Mouse (Mus musculus) C2C12 (cell line): ENCODE results near the gene Dgat2l6. TPM values are rescaled to one million over a fixed set of nuclear protein-coding genes. Genes with fewer than 3 reads are reported as not detected.
A peak's percentile ranks its signal among the peaks of the same experiment; 100 is the strongest.

Source experiments
- H3K27me3 ChIP-seq: one replicate; pipeline ENCODE4 v1.6.1; 2011; ENCODE audit not compliant: control insufficient read depth, insufficient read depth, insufficient read length
- H3K36me3 ChIP-seq: one replicate; pipeline ENCODE4 v1.6.1; 2011; ENCODE audit not compliant: control insufficient read depth, insufficient read depth
- H3K4me3 ChIP-seq: one replicate; pipeline ENCODE4 v1.5.1; 2011; ENCODE audit warnings: mild to moderate bottlenecking, control low read depth; ENCODE audit not compliant: poor library complexity, insufficient read depth, severe bottlenecking
- H3K79me2 ChIP-seq: one replicate; pipeline ENCODE4 v1.6.1; 2011; ENCODE audit not compliant: control insufficient read depth, insufficient read depth
- H3K79me3 ChIP-seq: one replicate; pipeline ENCODE4 v1.6.1; 2011; ENCODE audit warnings: low read depth, control low read depth
- H3ac ChIP-seq: one replicate; pipeline ENCODE3; 2011; ENCODE audit warnings: low read depth; ENCODE audit not compliant: control insufficient read depth, insufficient read length
- CEBPB ChIP-seq: IDR thresholded peaks from one replicate; pipeline ENCODE4 v1.6.1; 2011; ENCODE audit warnings: low read depth, mild to moderate bottlenecking, control low read depth, moderate library complexity
- CTCF ChIP-seq: IDR thresholded peaks from one replicate; pipeline ENCODE4 v1.5.1; 2011; ENCODE audit not compliant: control insufficient read depth, insufficient read depth, insufficient read length
- FOSL1 ChIP-seq: IDR thresholded peaks from one replicate; pipeline ENCODE4 v1.8.0; 2011; ENCODE audit warnings: mild to moderate bottlenecking, low read length; ENCODE audit not compliant: poor library complexity, insufficient read depth, severe bottlenecking
- MAX ChIP-seq: IDR thresholded peaks from one replicate; pipeline ENCODE4 v1.6.1; 2011; ENCODE audit warnings: mild to moderate bottlenecking, control low read depth
- MYOD1 ChIP-seq: IDR thresholded peaks from one replicate; pipeline ENCODE4 v1.6.1; 2011; ENCODE audit warnings: low read depth; ENCODE audit not compliant: control insufficient read depth, insufficient read length
- MYOG ChIP-seq: IDR thresholded peaks from one replicate; pipeline ENCODE4 v1.6.1; 2011; ENCODE audit not compliant: control insufficient read depth, insufficient read length; ENCODE audit errors: extremely low read depth
- USF1 ChIP-seq: IDR thresholded peaks from one replicate; pipeline ENCODE4 v1.6.1; 2011; ENCODE audit warnings: low read depth, mild to moderate bottlenecking, control low read depth, moderate library complexity
- long read RNA-seq, 2 experiments: library from polyadenylated mRNA; unstranded; transcript quantifications; one replicate each; pipeline ENCODE4 v2.0.0; 2019 to 2020
- polyA plus RNA-seq: library from polyadenylated mRNA; unstranded; fragments of >200 nt; fragmentation: generic; extraction: Trizol; gene quantifications from one replicate; pipeline ENCODE4 v1.2.1, GENCODE M21; 2012; ENCODE audit warnings: missing spikeins

Gene Dgat2l6
- not detected for polyA plus RNA-seq
- long read RNA-seq, experiment 1, result 0 reads
- long read RNA-seq, experiment 2, result 0 reads

- TF ChIP-seq MYOD1 (no peak), CEBPB (no peak), CTCF (no peak), MAX (no peak), USF1 (no peak), FOSL1 (no peak), MYOG (no peak)
- H3K36me3 ChIP-seq, result no peaks in the 10 kb centered on the region
- no peaks in the 10 kb centered on the region for H3K79me3 ChIP-seq
- H3K4me3 ChIP-seq, result no peak within 1 kb of the TSS
- no peaks in the 10 kb centered on the region for H3K79me2 ChIP-seq
- no peaks in the 10 kb centered on the region for H3K27me3 ChIP-seq
- H3ac ChIP-seq, result no peak within 1 kb of the TSS
Measured at GRCm38 (mm10) chrX:100524471-100524870, at the start of gene Dgat2l6. TSS of gene Dgat2l6 (plus strand) at chrX:100524838.

- no peak for TF ChIP-seq FOSL1
- no peak for TF ChIP-seq CTCF
- no peak for TF ChIP-seq CEBPB
- TF ChIP-seq MYOD1, result no peak
- TF ChIP-seq MYOG, result no peak
- no peak for TF ChIP-seq MAX
- TF ChIP-seq USF1, result no peak
- Histone ChIP-seq H3ac (no peak overlapping the region), H3K36me3 (no peaks in the 10 kb centered on the region), H3K27me3 (no peaks in the 10 kb centered on the region), H3K79me2 (no peaks in the 10 kb centered on the region), H3K79me3 (no peaks in the 10 kb centered on the region), H3K4me3 (no peak overlapping the region)
Measured at GRCm38 (mm10) chrX:100475569-100476223, 48.9 kb upstream of the Dgat2l6 start.

- no peaks in the 10 kb centered on the region for H3K27me3 ChIP-seq
- no peak overlapping the region for H3ac ChIP-seq
- H3K79me3 ChIP-seq, result no peaks in the 10 kb centered on the region
- H3K79me2 ChIP-seq, result no peaks in the 10 kb centered on the region
- no peak overlapping the region for H3K4me3 ChIP-seq
- TF ChIP-seq USF1 (no peak), CTCF (peak; percentile 22), CEBPB (no peak)
- no peaks in the 10 kb centered on the region for H3K36me3 ChIP-seq
Measured at GRCm38 (mm10) chrX:100480317-100480716, 44.3 kb upstream of the Dgat2l6 start.

- Histone ChIP-seq H3K79me3 (peaks cover 10% of the 10 kb centered on the region), H3K79me2 (peaks cover 13% of the 10 kb centered on the region), H3K4me3 (peak overlapping the region; percentile 45), H3K36me3 (peaks cover 6% of the 10 kb centered on the region), H3K27me3 (no peaks in the 10 kb centered on the region), H3ac (peak overlapping the region; percentile 41)
- TF ChIP-seq MYOD1, result no peak
- TF ChIP-seq USF1, result no peak
- TF ChIP-seq MYOG, result no peak
- no peak for TF ChIP-seq MAX
- TF ChIP-seq CTCF, result no peak
- no peak for TF ChIP-seq FOSL1
- no peak for TF ChIP-seq CEBPB
Measured at GRCm38 (mm10) chrX:100493500-100494067, 31.1 kb upstream of the Dgat2l6 start.

- peak within 1 kb of the TSS; percentile 45 for H3K4me3 ChIP-seq
- peak; percentile 42 for TF ChIP-seq MAX
- no peak for TF ChIP-seq MYOG
- peak; percentile 59 for TF ChIP-seq USF1
- TF ChIP-seq MYOD1, result no peak
- no peak for TF ChIP-seq CEBPB
- H3K27me3 ChIP-seq, result no peaks in the 10 kb centered on the region
- peaks cover 6% of the 10 kb centered on the region for H3K36me3 ChIP-seq
- peaks cover 10% of the 10 kb centered on the region for H3K79me3 ChIP-seq
- H3K79me2 ChIP-seq, result peaks cover 13% of the 10 kb centered on the region
- peak within 1 kb of the TSS; percentile 44 for H3ac ChIP-seq
Measured at GRCm38 (mm10) chrX:100494068-100494978, 30.3 kb upstream of the Dgat2l6 start, which contains the start of gene Igbp1. TSS of gene Igbp1 (plus strand) at chrX:100494291.
